In the genomic region with DNA sequence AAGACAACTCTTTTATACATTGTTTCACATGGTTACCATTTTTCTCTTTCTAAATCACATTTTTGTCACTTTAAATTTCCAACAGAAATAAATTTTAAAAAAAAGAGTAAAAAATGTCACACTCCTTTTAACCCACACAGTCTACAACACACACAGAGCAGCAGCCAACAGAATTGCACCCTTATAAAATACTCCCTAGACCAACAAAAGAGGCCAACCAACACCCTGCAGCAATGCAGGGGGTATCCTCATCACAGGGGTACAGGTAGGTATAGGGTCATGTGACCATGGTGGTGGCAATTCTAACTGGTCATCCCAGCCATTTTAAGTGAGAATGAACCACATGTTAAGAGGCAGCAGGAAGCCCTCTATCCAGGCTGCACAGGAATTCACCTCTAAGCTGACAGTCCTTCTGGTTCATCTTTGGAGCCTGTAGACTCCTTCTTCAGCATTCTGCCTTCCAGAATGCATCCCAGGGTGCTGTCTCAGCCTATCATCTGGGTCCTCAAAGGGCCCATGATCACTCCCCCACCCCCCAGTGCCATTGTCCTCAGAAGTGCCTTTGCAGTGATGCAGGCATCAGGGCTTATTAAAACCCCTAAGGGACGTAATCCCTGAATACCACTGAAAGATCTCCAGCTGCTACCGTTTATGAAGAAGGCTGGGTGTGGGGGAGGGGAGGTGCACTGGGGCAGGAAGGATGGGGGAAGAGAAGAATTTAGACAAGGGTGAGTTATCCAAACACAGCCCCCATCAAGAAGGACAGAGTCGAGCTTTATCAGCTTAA, we compare ENCODE assay signal across 11 mouse cellular contexts. TPM values are rescaled to one million over a fixed set of nuclear protein-coding genes. Genes with fewer than 3 reads are reported as not detected.
DNase-seq lines count a peak whose midpoint lies in the region; ATAC-seq lines count a peak whose summit lies in the region.
"Had no signal": no experiment of that assay in that cellular context is flagged by ENCODE, and none has a peak within 500 bp of the region (broad histone marks: within the 10 kb centered on the region; RNA-seq: fewer than 3 reads in every experiment).

No protein-coding gene starts in this region.

- no peaks in the 10 kb centered on the region for H3K27me3 ChIP-seq in embryonic facial prominence, embryonic 13.5 days
- H3K27me3 ChIP-seq in hindbrain, embryonic 16.5 days (replicated peaks; ENCODE audit: control insufficient read depth, insufficient read depth, low read length) = no peaks in the 10 kb centered on the region
- no peaks in the 10 kb centered on the region for H3K27me3 ChIP-seq in neural tube, embryonic 15.5 days (replicated peaks)

- H3K9me3 ChIP-seq in embryonic facial prominence, embryonic 13.5 days = no peaks in the 10 kb centered on the region
- H3K9me3 ChIP-seq in hindbrain, embryonic 16.5 days (ENCODE audit: control insufficient read depth, low read length) = no peaks in the 10 kb centered on the region
- no peaks in the 10 kb centered on the region for H3K9me3 ChIP-seq in neural tube, embryonic 15.5 days (replicated peaks)
- H3K9me3 ChIP-seq: G1E had no signal

- no peaks in the 10 kb centered on the region for H3K36me3 ChIP-seq in embryonic facial prominence, embryonic 13.5 days
- H3K36me3 ChIP-seq in hindbrain, embryonic 16.5 days (ENCODE audit: control insufficient read depth, insufficient read depth, low read length) = no peaks in the 10 kb centered on the region
- H3K36me3 ChIP-seq in neural tube, embryonic 15.5 days = no peaks in the 10 kb centered on the region
- H3K36me3 ChIP-seq: G1E had no signal

- no peak overlapping the region for H3K4me3 ChIP-seq in embryonic facial prominence, embryonic 13.5 days
- H3K4me3 ChIP-seq in hindbrain, embryonic 16.5 days (ENCODE audit: low read length) = no peak overlapping the region
- no peak overlapping the region for H3K4me3 ChIP-seq in neural tube, embryonic 15.5 days (replicated peaks)

- no peak overlapping the region for H3K4me2 ChIP-seq in embryonic facial prominence, embryonic 13.5 days
- peak overlapping the region; percentile 20; the same call in 1 of the 2 replicates for H3K4me2 ChIP-seq in hindbrain, embryonic 16.5 days (ENCODE audit: low read length)
- H3K4me2 ChIP-seq in neural tube, embryonic 15.5 days = peak overlapping the region; percentile 4; the same call in 1 of the 2 replicates

- peak; percentile 68 to 73 for DNase-seq in kidney, postnatal 4 days
- no peak for DNase-seq in kidney, adult 9 months
- no peak for DNase-seq in cerebellum, adult 11-12 months
- DNase-seq in left cerebral cortex, adult 8-10 months (ENCODE audit: low spot score in 2 of 2) = no peak
- DNase-seq: right cerebral cortex, postnatal 25 days; thymus, postnatal 4 days had no signal

- H3K9ac ChIP-seq in embryonic facial prominence, embryonic 13.5 days = 0 out of 2 replicates have a peak overlapping the region, but pooled peaks have one; percentile 2
- peak overlapping the region; percentile 27; the same call in 1 of the 2 replicates for H3K9ac ChIP-seq in hindbrain, embryonic 16.5 days (ENCODE audit: low read depth, low read length)
- H3K9ac ChIP-seq in neural tube, embryonic 15.5 days (replicated peaks) = no peak overlapping the region

- no peak for ATAC-seq in embryonic facial prominence, embryonic 13.5 days (ENCODE audit: insufficient number of reproducible peaks, insufficient read depth, low FRiP score, low TSS enrichment, low read depth)
- ATAC-seq in hindbrain, embryonic 16.5 days = 0 out of 2 replicates have a peak, but pooled peaks have one; percentile 29
- ATAC-seq in neural tube, embryonic 15.5 days (ENCODE audit: low FRiP score) = peak; percentile 30; the same call in 1 of the 2 replicates

- H3K4me1 ChIP-seq in embryonic facial prominence, embryonic 13.5 days = peaks cover 29% of the 10 kb centered on the region
- H3K4me1 ChIP-seq in hindbrain, embryonic 16.5 days (ENCODE audit: control insufficient read depth, insufficient read depth, low read depth, low read length) = peaks cover 8% of the 10 kb centered on the region
- peaks cover 27% of the 10 kb centered on the region for H3K4me1 ChIP-seq in neural tube, embryonic 15.5 days

- WGBS in embryonic facial prominence, embryonic 13.5 days = 5% methylated on average over 3 of the region's 3 CpGs
- WGBS in hindbrain, embryonic 16.5 days = 2% methylated on average over 3 of the region's 3 CpGs
- 2% methylated on average over 3 of the region's 3 CpGs for WGBS in neural tube, embryonic 15.5 days

- H3K27ac ChIP-seq in embryonic facial prominence, embryonic 13.5 days = no peak overlapping the region
- no peak overlapping the region for H3K27ac ChIP-seq in hindbrain, embryonic 16.5 days (ENCODE audit: low read depth, low read length)
- no peak overlapping the region for H3K27ac ChIP-seq in neural tube, embryonic 15.5 days (replicated peaks)

RNA-seq across cellular contexts. Expression of a gene that starts 28.1 kb away (rescaled TPM):
- 109 and 119 TPM in 2 replicates for polyA plus RNA-seq in embryonic facial prominence, embryonic 13.5 days (2015; fragmentation: Nextera tagmentation; extraction: Ambion mirVana)
- polyA plus RNA-seq in hindbrain, embryonic 16.5 days (2015; fragmentation: Nextera tagmentation; extraction: Ambion mirVana) = 32.3 and 37.5 TPM in 2 replicates
- polyA plus RNA-seq in neural tube, embryonic 15.5 days (2015; fragmentation: Nextera tagmentation; extraction: Ambion mirVana) = 44.4 and 46.0 TPM in 2 replicates
- total RNA-seq in left cerebral cortex, adult 8-10 months (2022) = 10 to 100 TPM; 31.4 to 41.2 (median 36.0) TPM
- total RNA-seq: megakaryocyte progenitor cell, adult 5-6 weeks had no signal
- polyA plus RNA-seq: G1E had no signal

Comparison
In these comparisons a context has a peak if more than half of its experiments do, and no peak if none do; other contexts are left out.
1. DNase-seq: peak in kidney, postnatal 4 days (2 of 2); none in kidney, adult 9 months (single experiment), cerebellum, adult 11-12 months (single experiment) and left cerebral cortex, adult 8-10 months (0 of 2).